Mouse (Mus musculus): ENCODE results near the gene Prkcd.
"Not testable (repeated sequence)": the region's sequence is repeated elsewhere in the genome, so short reads cannot be mapped to it uniquely, and the experiment has no call there.

Prkcd gene

DNA sequence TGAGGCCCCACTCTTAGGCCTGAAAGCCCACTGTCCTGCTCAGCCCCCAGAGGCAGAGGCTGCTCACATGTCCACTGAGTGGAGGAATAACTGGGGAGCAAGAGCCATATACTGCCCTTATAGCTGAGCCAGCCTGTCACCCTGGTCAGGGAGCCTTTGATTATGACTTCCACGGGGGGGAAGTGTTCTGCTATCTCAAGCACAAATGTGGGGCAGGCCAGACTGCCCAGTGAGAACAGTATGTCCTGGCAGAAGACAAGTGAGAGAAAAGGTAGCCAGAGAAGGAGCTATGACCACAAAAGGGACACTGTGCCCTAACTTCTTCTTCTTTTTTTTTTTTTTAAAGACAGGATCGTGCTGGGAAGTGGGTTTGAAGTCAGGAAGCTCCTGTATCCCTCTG, 28.9 kb downstream of the Prkcd start:
- no peak for DNase-seq

DNA sequence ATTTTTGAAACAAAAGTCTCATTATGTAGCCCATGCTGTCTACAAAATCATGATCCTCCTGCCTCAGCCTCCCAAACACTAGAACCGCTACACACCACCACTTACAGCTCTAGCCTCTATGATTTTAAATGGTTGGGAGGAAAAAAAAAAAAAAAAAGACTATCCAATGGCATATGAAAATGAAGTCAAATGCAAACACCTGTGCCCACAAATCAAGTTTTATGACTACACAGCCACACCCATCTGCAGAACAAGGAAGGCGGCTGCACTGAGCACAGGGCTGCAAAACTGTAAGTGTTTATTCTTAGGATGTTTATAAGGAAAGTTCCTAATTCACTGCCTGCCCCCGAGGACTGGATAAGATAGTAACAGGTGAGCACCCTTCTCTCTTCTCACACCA, 29.6 kb downstream of the Prkcd start:
- DNase-seq: no peak

DNA sequence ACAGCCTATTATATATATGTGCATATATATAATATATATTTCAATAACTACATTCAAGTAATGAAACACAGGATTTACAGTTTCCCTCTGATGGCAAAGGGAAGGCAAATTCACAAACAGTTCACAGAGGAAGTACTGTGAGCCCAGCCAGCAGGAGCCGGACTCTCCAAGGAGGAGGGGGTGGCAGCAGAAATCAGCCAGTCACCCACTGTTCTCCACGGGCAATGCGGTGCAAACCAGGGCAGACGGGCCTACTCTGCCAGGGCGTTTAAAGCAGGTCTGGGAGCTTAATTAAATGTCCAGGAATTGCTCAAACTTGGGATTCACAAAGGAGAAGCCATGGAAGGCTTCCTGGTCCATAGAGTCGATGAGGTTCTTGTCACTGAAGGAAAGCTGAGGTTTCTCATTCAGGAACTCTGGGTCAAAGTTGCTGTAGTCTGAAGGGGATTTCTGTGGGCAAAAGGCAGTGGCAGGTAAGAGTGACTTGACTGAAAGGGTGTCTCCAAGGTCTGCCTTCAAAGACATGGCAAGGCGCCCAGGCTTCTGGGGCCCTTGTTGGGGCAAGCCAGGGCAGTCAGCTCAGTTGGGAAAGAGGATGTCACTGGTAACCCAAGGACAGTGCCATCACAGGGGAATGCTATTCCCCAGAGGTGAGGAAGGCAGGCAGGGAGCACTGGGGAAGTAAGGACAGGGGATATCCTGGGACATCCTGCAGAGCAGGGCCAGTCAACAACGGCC, 30.3 kb downstream of the Prkcd start:
- no peak for DNase-seq

DNA sequence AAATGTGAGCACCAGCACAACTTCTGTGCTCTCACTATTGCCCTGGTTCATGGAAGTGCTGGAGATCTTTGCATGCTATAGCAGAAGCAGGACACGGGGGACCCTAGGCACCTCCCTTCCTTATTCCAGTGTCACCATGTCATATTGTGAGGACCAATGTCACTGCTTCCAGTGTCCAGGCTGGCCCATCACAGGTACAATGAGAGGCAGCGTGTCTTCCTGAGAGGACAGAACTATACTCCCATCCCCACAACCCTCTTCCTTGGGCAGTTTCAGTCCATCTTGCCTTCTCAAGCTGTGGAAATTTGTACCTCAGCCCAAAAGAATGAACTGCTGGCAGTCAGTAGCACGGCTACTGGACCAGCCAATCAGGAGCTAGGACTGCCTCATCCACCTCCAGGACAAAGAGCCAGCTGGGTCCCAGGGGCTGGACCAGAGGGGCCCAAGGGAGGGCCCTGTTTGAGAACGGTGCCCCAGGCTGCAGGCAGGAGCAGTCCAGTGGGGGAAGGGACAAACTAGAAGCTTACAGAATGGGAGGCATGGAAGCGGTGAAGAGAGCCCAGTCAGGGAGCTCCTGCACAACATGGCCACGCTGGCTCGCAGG, 31.8 kb downstream of the Prkcd start:
- no peak for DNase-seq

DNA sequence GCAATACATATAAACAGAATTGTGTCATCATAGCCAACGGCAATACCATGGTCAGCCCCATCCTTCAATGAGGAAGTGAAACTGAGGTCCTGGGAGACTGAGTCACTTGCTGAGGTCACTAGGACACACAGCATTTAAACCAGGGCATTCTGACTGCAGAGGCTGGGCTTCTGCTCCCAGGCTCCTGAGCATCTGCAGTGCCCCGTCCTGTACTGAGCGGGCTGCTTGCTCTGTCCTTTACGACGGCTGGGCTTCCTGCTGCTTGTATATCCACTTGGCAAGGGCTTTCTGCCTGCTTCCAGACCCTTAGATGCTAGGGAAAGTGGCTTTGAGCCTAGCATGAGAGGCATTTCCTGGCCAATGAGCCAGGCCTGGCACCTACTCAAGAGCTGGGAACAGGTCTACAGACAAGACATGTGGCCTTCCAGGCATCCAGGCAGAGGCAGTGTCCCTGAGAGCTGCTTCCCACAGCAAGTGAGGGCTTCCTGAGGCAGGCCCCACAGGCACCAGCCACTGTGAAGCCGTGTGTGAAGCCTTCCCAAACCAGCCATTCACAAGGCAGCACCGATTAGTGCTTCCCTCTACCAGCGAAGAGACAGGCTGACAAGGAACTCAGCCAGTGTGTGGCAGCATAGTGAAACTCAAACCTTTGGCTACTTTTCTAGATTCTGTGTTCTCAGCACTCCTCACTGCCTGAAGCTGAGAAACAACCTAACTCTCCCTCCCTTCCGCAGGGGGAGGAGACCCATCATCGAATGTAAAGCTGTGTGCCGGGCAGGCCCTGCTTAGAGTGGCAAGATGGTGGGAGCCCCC, 32.5 kb downstream of the Prkcd start:
- DNase-seq: peak; percentile 62 to 63

DNA sequence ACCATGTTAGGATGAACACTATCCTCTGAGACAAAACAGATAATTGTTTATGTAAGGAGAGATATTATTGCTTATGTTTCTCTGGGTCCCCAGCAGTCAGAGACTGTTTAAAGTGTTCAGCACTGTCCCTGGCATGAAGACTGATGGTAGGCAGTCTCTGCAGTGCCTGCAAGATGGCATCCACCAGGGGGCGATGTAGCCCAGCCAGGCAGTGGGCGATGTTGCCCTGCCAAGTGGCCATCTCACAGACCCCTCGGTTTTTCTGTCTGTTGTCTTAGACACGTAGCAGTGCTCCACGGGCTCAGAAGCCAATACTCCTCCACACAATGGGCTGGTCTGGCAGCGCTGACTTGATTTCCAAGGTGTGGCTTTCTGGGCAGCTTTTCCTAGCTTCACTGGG, 34.6 kb downstream of the Prkcd start:
- DNase-seq: peak; percentile 76 to 80

DNA sequence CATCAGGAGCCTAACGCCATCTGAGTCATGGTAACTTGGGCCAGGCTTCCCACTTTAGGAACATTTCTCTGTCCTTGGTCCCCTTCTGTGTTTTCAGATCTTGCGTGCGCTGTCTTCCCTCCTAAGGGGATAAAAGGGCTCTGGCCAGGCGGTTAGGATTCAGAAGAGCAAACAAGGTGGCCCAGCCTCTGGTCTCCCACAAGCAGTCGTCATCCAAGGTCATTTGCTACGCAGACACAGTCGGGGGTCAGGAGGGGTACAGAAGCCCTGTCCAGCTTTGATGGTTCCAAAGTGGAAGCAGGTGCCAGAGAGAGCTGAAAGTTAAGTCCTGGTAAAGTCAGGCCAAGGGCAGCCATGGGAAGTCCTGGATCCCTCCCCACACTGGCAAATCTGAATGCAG, 35.1 kb downstream of the Prkcd start:
- no peak for DNase-seq

DNA sequence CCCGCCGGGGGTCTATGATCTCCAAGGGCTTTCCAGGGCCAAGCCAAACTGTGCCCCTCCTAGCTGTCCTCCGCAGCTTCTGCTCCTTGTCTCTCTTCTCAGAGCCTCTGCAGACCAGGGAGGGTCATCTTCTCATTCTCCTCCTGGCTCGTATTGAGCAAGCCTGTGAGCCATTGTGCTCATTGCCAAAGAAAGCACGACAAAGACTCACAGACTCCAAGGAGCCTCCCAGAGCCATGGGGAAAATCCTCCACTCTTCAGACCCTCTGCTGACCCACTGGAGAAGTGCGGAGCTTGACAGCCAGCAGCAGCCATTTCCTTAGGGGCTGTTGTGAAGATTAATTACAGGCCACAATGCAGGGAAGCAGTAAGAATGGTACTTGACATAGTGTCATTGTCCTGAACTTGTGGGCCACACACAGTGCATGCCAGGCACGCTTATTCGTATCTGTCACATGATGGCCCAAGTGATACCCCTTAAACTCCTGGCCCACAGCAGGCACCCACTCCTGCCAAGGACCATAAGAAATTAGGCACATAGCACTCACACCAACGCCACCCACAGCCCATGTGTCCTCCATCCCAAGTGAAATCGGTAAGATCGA, 35.9 kb downstream of the Prkcd start:
- DNase-seq: no peak

DNA sequence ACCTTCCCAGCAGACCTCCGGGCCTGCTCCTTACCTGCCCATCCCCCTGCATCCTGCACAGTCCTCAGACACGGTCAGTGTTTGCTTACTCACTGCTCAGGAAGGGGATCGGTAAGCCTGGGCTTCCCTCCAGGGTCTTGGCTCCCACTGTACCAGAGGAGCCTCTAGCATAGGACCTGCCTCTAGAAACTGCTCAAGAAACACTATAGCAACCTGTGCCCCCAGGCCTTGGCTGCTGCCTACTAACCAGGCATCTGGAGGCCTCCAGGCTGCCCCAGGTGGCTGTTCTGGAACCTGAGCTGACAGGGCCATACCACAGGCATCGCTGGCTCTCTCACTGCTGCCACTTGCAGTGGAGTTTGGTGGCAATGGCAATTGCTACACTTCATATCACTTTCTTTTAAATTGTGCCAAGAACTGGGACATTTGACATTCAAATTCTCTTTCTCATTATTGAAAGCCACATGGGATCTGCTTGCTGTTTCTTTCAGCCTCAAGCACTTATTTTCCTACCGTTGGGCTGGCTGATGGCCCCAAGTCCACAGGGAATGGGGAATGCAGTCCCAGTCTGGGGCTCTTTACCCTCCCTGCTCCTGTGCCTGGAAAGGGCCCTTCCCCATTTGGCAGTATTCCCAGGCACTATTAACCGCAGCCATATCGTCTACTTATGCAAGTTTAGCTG, 39.1 kb downstream of the Prkcd start:
- no peak for DNase-seq

DNA sequence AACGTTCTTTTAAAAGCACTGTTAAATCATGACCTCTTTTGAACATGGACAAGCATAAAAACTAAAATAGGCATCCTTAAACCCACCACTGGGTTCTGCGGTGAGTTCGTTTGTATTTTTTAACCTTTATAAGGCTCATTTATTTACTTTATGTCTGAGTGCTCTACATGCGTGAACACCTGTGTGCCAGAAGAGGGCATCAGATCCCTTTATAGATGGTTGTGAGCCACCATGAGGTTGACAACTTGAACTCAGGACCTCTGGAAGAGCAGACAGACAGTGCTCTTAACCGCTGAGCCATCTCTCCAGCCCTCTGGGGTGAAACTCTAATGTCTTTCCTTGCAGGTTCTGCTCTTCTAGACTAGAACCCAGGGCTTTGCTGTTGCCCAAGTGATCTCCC, 40.7 kb downstream of the Prkcd start:
- DNase-seq: no peak

DNA sequence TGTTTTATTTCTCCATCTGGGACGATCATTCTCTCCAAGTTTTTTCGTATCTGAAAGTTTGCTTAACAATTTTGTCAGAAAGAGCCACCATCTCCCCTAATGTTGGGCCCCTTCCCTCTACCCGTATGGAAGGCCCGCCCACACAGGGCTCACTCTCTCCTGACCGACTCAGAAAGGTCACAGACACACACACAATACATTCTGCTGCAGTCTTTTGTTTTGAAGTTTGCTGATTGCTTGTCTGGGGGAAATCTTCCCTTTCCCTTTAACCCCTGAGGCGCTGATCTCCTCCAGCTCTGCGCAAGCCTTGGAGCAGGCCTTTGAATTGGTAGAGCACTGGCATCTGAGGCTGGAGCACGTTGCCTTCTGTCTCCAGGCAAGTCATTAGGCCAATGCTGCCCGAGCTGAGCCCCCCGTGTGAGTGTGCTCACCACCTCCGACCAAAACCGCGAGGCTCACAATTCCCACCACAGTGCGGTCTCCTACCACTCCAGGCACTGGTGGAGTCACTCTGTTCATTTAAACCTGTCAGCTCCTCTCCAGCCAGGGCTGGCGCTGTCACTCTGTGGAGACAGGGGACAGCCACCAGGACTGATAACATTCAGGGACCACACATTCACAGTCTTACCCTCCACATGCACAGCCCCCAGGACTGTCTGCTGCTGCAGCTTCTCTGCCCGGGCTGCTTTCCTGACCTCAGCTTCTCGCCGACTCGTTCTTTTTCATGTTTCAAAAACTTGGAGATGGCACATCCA, 41.3 kb downstream of the Prkcd start:
- DNase-seq: no peak

DNA sequence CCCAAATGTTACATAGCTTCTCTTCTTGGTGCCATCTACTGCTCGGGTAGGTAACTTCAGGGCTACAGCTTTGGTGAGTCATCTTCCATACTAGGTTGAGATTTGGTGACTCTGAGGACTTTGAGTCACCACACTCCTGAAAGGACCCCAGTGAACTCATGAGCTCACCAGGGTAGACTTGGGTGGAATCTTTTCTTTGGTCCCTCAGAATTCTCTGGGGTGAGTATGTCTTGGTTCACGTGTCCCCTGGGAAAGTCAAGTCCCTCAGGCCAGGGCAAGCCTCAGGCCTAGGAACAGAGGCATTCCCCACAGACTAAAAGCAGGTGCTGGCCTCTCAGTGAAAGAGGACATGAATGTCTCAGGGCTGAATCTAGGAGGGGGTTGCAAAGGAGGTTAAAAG, 41.9 kb downstream of the Prkcd start:
- no peak for DNase-seq

DNA sequence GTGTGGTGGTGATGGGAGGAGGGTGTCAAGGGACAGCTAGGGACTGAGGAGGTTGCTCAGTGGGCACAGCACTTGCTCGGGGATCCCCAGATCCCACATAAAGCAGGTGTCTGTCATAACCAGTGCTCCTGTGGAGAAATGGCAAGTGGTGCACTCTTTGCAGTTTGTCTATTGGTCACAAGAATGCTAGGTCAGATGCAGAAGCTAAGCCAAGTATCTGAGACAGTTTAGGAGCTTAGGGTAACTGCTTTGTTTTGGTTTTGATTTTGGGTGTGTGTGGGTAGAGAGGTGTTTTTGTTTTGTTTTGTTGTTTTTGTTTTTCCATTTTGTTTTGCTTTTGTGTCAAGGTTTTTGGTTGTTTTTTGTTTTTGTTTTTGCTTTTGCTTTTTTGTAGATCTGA, 44.8 kb downstream of the Prkcd start:
- DNase-seq: no peak

DNA sequence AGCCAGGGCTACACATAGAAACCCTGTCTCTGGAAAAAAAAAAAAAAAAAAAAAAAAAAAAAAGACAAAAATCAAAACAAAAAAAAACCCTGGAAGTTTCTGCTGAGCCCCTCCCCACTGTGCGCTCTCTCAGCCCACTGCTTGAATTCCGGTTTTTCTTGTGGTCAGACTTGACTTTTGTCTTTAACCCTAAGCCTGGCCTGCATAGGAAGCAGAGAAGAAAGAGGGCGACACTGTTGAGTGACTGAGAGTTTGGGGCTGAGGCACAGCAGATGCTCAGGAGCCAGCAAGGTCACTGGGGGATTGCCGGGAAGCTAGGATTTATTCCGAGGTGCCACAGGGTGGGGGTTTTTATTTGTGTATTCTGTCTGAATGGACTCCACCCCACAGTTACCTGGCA, 46.1 kb downstream of the Prkcd start:
- no peak for DNase-seq

DNA sequence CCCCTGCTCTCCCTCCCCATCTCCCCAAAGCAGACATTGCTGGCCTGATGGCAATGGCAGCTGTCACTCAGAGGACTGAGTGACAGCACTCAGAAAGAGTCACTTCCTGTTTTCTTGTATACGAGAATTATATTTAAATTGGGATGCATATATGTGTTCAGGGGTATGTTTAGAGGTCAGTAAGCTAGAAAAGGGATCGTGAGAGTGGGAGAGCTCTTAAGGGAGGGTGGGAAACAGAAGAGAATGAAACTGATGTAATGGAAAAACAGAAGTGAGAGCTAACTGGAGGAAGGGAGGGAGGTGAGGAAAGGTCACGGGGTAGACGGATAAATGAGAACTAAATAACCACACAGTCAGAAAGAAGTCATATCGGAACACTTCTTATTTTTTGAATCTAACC, 46.8 kb downstream of the Prkcd start:
- DNase-seq: no peak

DNA sequence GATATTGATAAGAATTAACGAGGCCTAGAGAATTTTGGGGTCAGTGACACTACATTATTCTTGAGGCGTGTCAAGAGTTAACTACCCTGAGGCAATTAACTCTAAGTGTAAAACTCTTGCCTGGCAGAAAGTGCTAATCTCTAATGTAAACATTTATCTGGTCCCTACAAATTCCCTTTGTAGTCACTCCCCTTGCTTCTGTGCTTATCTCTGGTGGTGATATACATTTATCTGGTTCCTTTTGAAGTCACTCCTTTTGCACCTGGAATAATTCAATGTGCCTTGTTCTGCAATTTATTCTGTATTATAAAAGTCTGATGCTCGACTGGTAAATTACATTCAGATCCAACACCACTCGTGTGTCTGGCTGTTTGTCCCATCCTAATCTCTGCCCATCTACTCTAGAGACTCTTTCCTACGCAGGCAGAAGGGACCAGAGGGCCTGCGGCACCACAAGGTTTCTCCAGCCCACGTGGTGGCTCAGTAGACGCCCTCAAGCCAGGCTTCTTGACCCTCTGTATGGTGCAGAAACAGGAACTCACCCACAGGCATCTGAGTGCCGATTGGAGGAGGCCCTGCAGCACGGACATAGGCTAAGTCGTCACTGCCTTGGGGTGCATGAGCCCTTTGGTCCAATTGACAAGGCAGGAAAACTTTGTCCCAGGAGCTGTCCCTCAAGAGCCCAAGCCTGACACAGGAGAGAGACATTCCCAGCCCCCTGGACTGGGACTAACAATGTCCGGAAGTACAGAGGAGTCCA, 48.5 kb downstream of the Prkcd start:
- not testable (repeated sequence) for DNase-seq

DNA sequence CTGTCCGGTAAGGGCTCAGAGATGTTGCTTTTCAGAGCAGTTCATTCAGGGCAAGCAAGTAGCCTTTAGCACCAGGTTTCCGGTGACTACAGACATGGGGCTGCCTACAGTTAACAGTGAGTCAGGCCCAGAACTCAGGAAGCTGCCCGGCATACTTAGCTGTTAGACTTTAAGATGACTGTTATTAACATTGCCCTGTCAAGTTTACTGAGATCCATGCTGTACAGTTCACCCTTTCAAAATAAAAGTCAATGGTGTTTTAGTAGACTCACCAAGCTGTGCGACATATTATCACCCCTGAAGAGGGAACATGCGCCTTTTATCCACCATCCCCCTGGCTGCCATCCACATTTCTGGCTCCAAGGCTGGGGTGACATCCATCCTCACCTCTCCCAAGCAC, 49.8 kb downstream of the Prkcd start:
- no peak for DNase-seq

DNA sequence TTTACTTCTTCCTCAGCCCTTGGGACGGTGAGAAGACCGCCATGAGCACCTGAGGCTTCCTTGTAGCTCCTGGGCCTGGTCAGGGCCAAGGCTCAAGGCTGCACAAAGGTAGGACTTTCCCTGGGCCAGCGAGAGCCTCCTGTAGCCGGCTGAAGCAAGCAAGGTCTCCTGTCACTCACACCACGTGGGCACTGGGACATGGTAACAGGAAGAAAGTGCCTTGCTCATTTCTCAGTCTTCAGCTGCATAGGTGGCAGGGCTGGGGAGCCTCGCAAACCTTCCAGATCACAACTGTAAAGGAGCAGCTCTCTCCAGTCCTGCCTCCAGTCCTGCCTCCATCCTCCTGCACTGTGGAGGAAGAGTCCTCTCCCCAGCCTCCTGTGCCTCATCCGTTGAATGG, 50.2 kb downstream of the Prkcd start:
- DNase-seq: no peak

DNA sequence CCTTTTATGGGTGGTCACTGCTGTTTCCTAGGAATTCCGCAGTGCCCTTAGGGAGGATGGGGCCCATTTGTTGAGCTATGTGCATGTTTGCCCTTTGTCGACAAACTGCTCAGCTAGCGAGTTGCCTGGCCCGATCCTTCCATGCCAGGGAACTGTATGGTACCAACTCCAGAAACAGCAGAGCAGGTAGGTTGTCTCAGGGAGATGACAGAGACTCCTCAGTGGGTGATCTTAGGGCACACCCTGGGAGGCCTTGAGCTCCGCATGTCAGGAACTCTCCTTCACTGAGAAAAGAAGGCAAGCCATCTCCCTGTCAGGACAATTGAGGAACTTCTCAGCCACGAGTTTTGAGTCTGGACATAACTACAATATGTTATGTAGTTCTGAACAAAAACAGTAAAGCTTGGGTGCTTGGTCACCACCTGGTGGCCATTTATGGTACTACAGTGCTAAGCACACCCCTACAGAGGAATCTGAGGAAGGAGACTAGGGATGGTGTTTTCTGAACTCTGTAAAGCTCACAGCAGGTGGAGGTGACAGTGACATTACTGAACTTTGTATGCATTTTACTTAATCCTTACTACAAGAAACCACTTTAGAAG, 51.9 kb downstream of the Prkcd start:
- peak; percentile 75 to 83 for DNase-seq

DNA sequence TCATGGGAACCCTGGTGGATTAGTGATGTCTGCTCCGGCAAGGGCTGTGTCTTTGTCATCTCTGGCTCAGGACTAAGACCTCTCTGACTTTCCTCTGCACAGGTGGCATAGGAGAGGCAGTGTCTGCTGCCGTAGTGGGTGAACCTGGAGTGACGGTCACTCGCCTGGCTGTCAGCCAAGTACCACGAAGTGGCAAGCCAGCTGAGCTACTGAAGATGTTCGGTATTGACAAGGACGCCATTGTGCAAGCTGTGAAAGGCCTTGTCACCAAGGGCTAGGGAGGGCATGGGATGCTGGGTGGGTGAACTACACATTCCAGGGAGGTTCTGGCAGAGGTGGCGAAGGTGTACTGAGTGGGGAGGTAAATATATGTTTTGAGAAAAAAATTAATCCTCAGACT, 52.8 kb downstream of the Prkcd start:
- no peak for DNase-seq

DNA sequence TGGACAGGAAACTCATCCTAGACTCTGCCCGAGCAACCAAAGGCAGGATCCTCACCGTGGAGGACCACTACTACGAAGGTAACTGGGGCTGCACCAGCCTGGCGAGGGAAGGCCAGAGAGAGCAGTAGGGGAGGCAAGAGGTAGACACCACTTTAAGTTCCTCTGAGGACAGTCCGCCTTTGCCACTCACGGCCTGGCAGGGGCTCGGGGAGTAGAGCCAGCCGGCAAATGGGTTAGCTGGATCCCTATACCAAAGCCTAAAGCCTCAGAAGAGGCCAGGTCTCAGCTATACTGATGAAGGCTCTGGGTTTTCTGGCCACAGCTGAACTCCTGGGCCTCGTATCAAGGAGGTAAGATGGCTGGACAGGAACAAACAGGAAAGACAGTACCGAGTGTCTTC, 53.8 kb downstream of the Prkcd start:
- no peak for DNase-seq

Measured in cerebellum, postnatal 36 days (tissue).